Mouse (Mus musculus) cerebellum, adult 11-12 months (tissue): ENCODE data around the gene Tead1.

Experiments
- DNase-seq: peaks from one replicate; pipeline ENCODE4 v3.0.0; 2022

Tead1 gene

GRCm38 (mm10) chr7:112938959-112939358 is 259.8 kb downstream of the Tead1 start:
- no peak for DNase-seq

DNA sequence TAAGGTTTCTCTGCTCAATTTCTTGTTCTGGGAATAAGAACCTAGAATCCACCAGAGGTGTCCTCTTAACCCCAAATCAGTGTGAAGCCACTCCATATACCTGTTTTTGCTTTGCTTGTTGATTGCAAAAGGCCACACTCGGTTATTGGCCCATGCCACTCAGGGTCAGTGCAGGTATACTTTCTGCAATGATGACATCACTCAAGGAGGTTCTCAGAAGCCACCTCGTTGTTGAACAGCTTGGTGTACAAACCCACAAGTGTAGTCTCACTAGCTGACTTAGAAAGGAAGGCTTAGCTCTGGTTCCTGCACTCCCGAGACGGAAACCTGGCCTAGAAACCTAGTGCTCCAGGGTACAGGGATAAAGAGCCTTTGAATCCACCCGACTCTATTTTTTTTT is 263.4 kb downstream of the Tead1 start:
- no peak for DNase-seq

GRCm38 (mm10) chr7:112943056-112943455 is 263.9 kb downstream of the Tead1 start:
- no peak for DNase-seq

GRCm38 (mm10) chr7:112946706-112947105 is 267.6 kb downstream of the Tead1 start:
- no peak for DNase-seq

GRCm38 (mm10) chr7:112953777-112954291 is 274.7 kb downstream of the Tead1 start, which contains the start of gene Rassf10:
Rassf10 (plus strand) TSS chr7:112953962.
- peak; percentile 19 for DNase-seq

- DNase-seq, result no peak
Observed at GRCm38 (mm10) chr7:112954351-112955102, 275.4 kb downstream of the Tead1 start.

GRCm38 (mm10) chr7:112955103-112955827 is 276.1 kb downstream of the Tead1 start:
- DNase-seq, result no peak

DNA sequence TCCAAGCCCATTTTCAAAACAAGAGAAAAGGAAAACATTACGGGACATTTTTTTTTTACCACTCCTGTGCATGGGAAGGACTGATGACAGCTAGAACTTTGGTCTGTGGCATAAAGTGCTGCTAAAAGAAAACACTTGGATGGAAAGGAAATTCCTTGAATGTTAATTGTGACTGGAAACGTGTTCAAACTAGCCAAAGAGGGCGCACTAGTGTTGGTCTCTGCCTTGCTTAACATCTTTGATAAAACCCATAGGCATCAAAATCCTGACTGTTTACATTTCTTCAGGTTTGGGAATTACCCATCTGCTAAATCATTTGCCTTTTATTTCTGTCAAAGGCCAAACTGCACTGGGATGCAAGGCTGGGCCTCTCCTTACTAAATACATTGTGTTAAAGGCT is 276.8 kb downstream of the Tead1 start:
- no peak for DNase-seq
